Mouse (Mus musculus) heart, postnatal 0 days (tissue): ENCODE data around the gene Faap20. TPM values are rescaled to one million over a fixed set of nuclear protein-coding genes. Genes with fewer than 3 reads are reported as not detected.

ENCODE experiments used
- ATAC-seq: fragments of 200-750 bp; cut with Nextera tagmentation; 2 replicates; pipeline ENCODE4 v1.8.0; 2017; ENCODE audit warnings: low read depth, moderate number of reproducible peaks, moderate library complexity; ENCODE audit not compliant: insufficient read depth
- DNase-seq: peaks from one replicate; pipeline ENCODE4 v3.0.0-alpha.2; 2016; ENCODE audit warnings: low spot score
- H3K27ac ChIP-seq: fragments of 300-500 bp; sonication (generic); 2 replicates; pipeline ENCODE4 v1.5.1; 2014; ENCODE audit warnings: low read depth, mild to moderate bottlenecking
- H3K27me3 ChIP-seq: fragments of 300-500 bp; sonication (generic); 2 replicates; pipeline ENCODE4 v1.6.1; 2014; ENCODE audit warnings: low read length, mixed read lengths; ENCODE audit not compliant: control insufficient read depth, insufficient read depth
- H3K36me3 ChIP-seq: fragments of 300-500 bp; sonication (generic); replicated peaks from 2 replicates; pipeline ENCODE4 v1.6.1; 2014; ENCODE audit warnings: low read length, mixed read lengths; ENCODE audit not compliant: control insufficient read depth, insufficient read depth
- H3K4me1 ChIP-seq: fragments of 300-500 bp; sonication (generic); 2 replicates; pipeline ENCODE4 v1.6.1; 2014; ENCODE audit warnings: antibody characterized with exemption; ENCODE audit not compliant: control insufficient read depth, insufficient read depth
- H3K4me2 ChIP-seq: fragments of 300-500 bp; sonication (generic); 2 replicates; pipeline ENCODE4 v1.6.1; 2014; ENCODE audit warnings: low read depth, mild to moderate bottlenecking, low read length, moderate library complexity
- H3K4me3 ChIP-seq: fragments of 300-500 bp; sonication (generic); 2 replicates; pipeline ENCODE4 v1.5.1; 2014; ENCODE audit warnings: low read depth, low read length
- H3K9ac ChIP-seq: fragments of 300-500 bp; sonication (generic); replicated peaks from 2 replicates; pipeline ENCODE4 v1.6.1; 2014; ENCODE audit warnings: low read depth, low read length, mixed read lengths
- H3K9me3 ChIP-seq: fragments of 300-500 bp; sonication (generic); replicated peaks from 2 replicates; pipeline ENCODE4 v1.6.1; 2016; ENCODE audit warnings: low read length; ENCODE audit not compliant: control insufficient read depth
- CTCF ChIP-seq: IDR thresholded peaks from 2 replicates; pipeline ENCODE4 v1.5.1; 2016; ENCODE audit warnings: antibody characterized with exemption, control low read depth, low read depth
- EP300 ChIP-seq: IDR thresholded peaks from 2 replicates; pipeline ENCODE4 v1.6.1; 2016; ENCODE audit warnings: antibody characterized with exemption, low read depth
- WGBS: fragments of 180-500 bp; shearing (Covaris S2); extraction: QIAGEN DNeasy Blood & Tissue Kit; methylation state at CpG from one replicate; pipeline ENCODE4 v1.1.7; 2014; 5-methylcytosine and 5-hydroxymethylcytosine counted together
- polyA plus RNA-seq: library from polyadenylated mRNA; unstranded; fragments of >200 nt; fragmentation: Nextera tagmentation; extraction: Ambion mirVana; gene quantifications from 2 replicates; pipeline ENCODE4 v1.2.1, GENCODE M21; 2015
- total RNA-seq: library from RNA; depleted of rRNA; stranded (reverse); fragments of >200 nt; gene quantifications from 2 replicates; pipeline ENCODE4 v1.2.3, GENCODE M21; 2014; ENCODE audit warnings: low replicate concordance; rRNA removed

The Faap20 gene
- total and polyA plus RNA-seq, 2 experiments from 2014 or later = 45.8 to 48.1 TPM

GRCm38 (mm10) chr4:155304508-155305096, 55.0 kb downstream of the Faap20 start:
- WGBS = 75% methylated on average over 7 of the region's 7 CpGs

GRCm38 (mm10) chr4:155305531-155306031, 56.0 kb downstream of the Faap20 start:
- H3K36me3 ChIP-seq = no peaks in the 10 kb centered on the region
- ATAC-seq (no peak), DNase-seq (no peak)
- no peak for TF ChIP-seq EP300
- no peak for TF ChIP-seq CTCF
- H3K9ac ChIP-seq = no peak overlapping the region
- WGBS = 66% methylated on average over 8 of the region's 8 CpGs
- H3K4me2 ChIP-seq = no peak overlapping the region
- H3K4me1 ChIP-seq = peaks cover 5% of the 10 kb centered on the region; the same call in 1 of the 2 replicates
- H3K27ac ChIP-seq = no peak overlapping the region
- no peaks in the 10 kb centered on the region for H3K9me3 ChIP-seq
- H3K27me3 ChIP-seq = peaks cover 15% of the 10 kb centered on the region; the same call in 1 of the 2 replicates
- no peak overlapping the region for H3K4me3 ChIP-seq

More at GRCm38 (mm10) chr4:155304508-155305096, 55.0 kb downstream of the Faap20 start:
- Histone ChIP-seq H3K27ac (no peak overlapping the region), H3K36me3 (no peaks in the 10 kb centered on the region), H3K4me1 (peaks cover 5% of the 10 kb centered on the region; the same call in 1 of the 2 replicates), H3K4me2 (no peak overlapping the region), H3K9me3 (no peaks in the 10 kb centered on the region), H3K4me3 (no peak overlapping the region), H3K27me3 (peaks cover 15% of the 10 kb centered on the region; the same call in 1 of the 2 replicates), H3K9ac (no peak overlapping the region)
- DNase-seq (no peak), ATAC-seq (no peak)
- TF ChIP-seq EP300 (no peak), CTCF (no peak)

Other genes starting within 250 kb of the Faap20 start
- 0.15 TPM in 1 of 2 replicates, not detected in the other for gene Plch2, start 193.0 kb upstream of the Faap20 start, total RNA-seq
- gene Plch2, start 193.0 kb upstream of the Faap20 start, polyA plus RNA-seq = 0.05 and 0.30 TPM in 2 replicates
- 16.5 and 16.6 TPM in 2 replicates for gene Pex10, start 182.8 kb upstream of the Faap20 start, total RNA-seq
- gene Pex10, start 182.8 kb upstream of the Faap20 start, polyA plus RNA-seq = 17.3 and 18.4 TPM in 2 replicates
- 96.1 and 126 TPM in 2 replicates for gene Rer1, start 163.4 kb upstream of the Faap20 start, total RNA-seq
- gene Rer1, start 163.4 kb upstream of the Faap20 start, polyA plus RNA-seq = 116 and 123 TPM in 2 replicates
- 5.7 TPM in 1 of 2 replicates, not detected in the other for gene Morn1, start 163.2 kb upstream of the Faap20 start, total RNA-seq
- 1.8 and 2.4 TPM in 2 replicates for gene Morn1, start 163.2 kb upstream of the Faap20 start, polyA plus RNA-seq
- gene Ski, start 27.2 kb upstream of the Faap20 start, total RNA-seq = 53.2 and 60.6 TPM in 2 replicates
- gene Ski, start 27.2 kb upstream of the Faap20 start, polyA plus RNA-seq = 7.7 and 9.3 TPM in 2 replicates
- 4.6 and 4.8 TPM in 2 replicates for gene Prkcz, start 111.6 kb downstream of the Faap20 start, total RNA-seq
- gene Prkcz, start 111.6 kb downstream of the Faap20 start, polyA plus RNA-seq = 2.7 and 3.6 TPM in 2 replicates
- 0.15 TPM in 1 of 2 replicates, not detected in the other for gene Gabrd, start 148.3 kb downstream of the Faap20 start, total RNA-seq
- gene Gabrd, start 148.3 kb downstream of the Faap20 start, polyA plus RNA-seq = not detected in 2 replicates
- 1.1 TPM in 2 replicates for gene Cfap74, start 159.4 kb downstream of the Faap20 start, total RNA-seq
- 0.29 and 0.36 TPM in 2 replicates for gene Cfap74, start 159.4 kb downstream of the Faap20 start, polyA plus RNA-seq
- gene Tmem52, start 219.3 kb downstream of the Faap20 start, total RNA-seq = not detected in 2 replicates
- 0.12 TPM in 1 of 2 replicates, not detected in the other for gene Tmem52, start 219.3 kb downstream of the Faap20 start, polyA plus RNA-seq
- gene Gnb1, start 241.6 kb downstream of the Faap20 start, total RNA-seq = 158 and 184 TPM in 2 replicates
- gene Gnb1, start 241.6 kb downstream of the Faap20 start, polyA plus RNA-seq = 249 and 255 TPM in 2 replicates